Comparison of ENCODE assay signal across 30 mouse cellular contexts in the genomic region with DNA sequence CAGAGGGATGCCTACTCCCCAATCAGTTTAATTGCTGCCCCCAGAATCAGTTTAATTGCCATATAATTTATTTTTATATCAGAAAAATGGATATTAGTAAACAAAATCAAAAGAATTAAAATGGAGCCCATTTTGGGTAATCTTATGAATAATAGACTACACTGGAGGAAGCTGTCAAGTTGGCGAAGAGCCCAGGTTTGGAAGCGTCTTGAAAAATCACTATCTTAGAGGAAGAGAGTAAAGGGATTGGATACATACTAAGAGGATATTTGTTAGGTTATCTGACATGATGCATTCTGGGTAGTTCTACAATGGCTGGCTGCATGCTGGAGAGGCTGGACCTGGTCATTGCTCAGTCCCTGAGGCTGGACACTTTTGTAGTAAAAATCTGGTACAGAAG. TPM values are rescaled to one million over a fixed set of nuclear protein-coding genes. Genes with fewer than 3 reads are reported as not detected.
DNase-seq lines count a peak whose midpoint lies in the region; ATAC-seq and TF ChIP-seq lines count a peak whose summit lies in the region.
"Had no signal": no experiment of that assay in that cellular context is flagged by ENCODE, and none has a peak within 500 bp of the region (broad histone marks: within the 10 kb centered on the region; RNA-seq: fewer than 3 reads in every experiment).

No protein-coding gene starts in this region.

- peaks cover 34% of the 10 kb centered on the region for H3K36me3 ChIP-seq in forebrain, embryonic 15.5 days
- peaks cover 16% of the 10 kb centered on the region for H3K36me3 ChIP-seq in forebrain, embryonic 12.5 days (replicated peaks)
- peaks cover 14% of the 10 kb centered on the region for H3K36me3 ChIP-seq in neural tube, embryonic 12.5 days
- peaks cover 15% of the 10 kb centered on the region for H3K36me3 ChIP-seq in neural tube, embryonic 15.5 days
- peaks cover 25% of the 10 kb centered on the region for H3K36me3 ChIP-seq in forebrain, postnatal 0 days (ENCODE audit: insufficient read depth)
- H3K36me3 ChIP-seq: embryonic facial prominence, embryonic 10.5 days; heart, embryonic 12.5 days; liver, embryonic 13.5 days had no signal

- no peaks in the 10 kb centered on the region for H3K4me1 ChIP-seq in forebrain, embryonic 15.5 days
- H3K4me1 ChIP-seq in forebrain, embryonic 12.5 days = no peaks in the 10 kb centered on the region
- no peaks in the 10 kb centered on the region for H3K4me1 ChIP-seq in neural tube, embryonic 12.5 days
- H3K4me1 ChIP-seq in neural tube, embryonic 15.5 days = no peaks in the 10 kb centered on the region
- H3K4me1 ChIP-seq in forebrain, postnatal 0 days (ENCODE audit: insufficient read depth) = no peaks in the 10 kb centered on the region
- H3K4me1 ChIP-seq: embryonic facial prominence, embryonic 10.5 days; heart, embryonic 12.5 days; hindbrain, embryonic 10.5 days; liver, embryonic 13.5 days; megakaryocyte, embryonic 14.5 days; neural tube, embryonic 13.5 days had no signal

- DNase-seq in brain, adult 2 months (ENCODE audit: low read depth, low spot score) = peak; percentile 39
- peak; percentile 41 for DNase-seq in forebrain, postnatal 0 days
- no peak for DNase-seq in adrenal gland, adult (ENCODE audit: inconsistent age in 2 of 2, low spot score in 1 of 2)
- DNase-seq: adrenal gland, postnatal 14 days; cerebellum, adult 11-12 months; gastrocnemius, postnatal 25 days; heart, adult 18-20 months; heart, postnatal 10 days; kidney, postnatal 25 days; liver, embryonic 13.5 days; lung, adult 2 months; lung, postnatal 36 days; midbrain, embryonic 14.5 days; thymus, postnatal 14 days had no signal

- 61% methylated on average over 2 of the region's 2 CpGs for WGBS in forebrain, embryonic 15.5 days
- 96% methylated on average over 2 of the region's 2 CpGs for WGBS in forebrain, embryonic 12.5 days
- 91% methylated on average over 2 of the region's 2 CpGs for WGBS in neural tube, embryonic 12.5 days
- WGBS in neural tube, embryonic 15.5 days = 81% methylated on average over 2 of the region's 2 CpGs
- 54% methylated on average over 2 of the region's 2 CpGs for WGBS in forebrain, postnatal 0 days

- no peaks in the 10 kb centered on the region for H3K9me3 ChIP-seq in forebrain, embryonic 15.5 days
- H3K9me3 ChIP-seq in forebrain, embryonic 12.5 days = no peaks in the 10 kb centered on the region
- no peaks in the 10 kb centered on the region for H3K9me3 ChIP-seq in neural tube, embryonic 12.5 days
- H3K9me3 ChIP-seq in neural tube, embryonic 15.5 days (replicated peaks) = no peaks in the 10 kb centered on the region
- no peaks in the 10 kb centered on the region for H3K9me3 ChIP-seq in forebrain, postnatal 0 days (ENCODE audit: low read length)
- H3K9me3 ChIP-seq: embryonic facial prominence, embryonic 10.5 days; heart, embryonic 12.5 days; hindbrain, embryonic 10.5 days; liver, embryonic 13.5 days; megakaryocyte, embryonic 14.5 days; neural tube, embryonic 13.5 days had no signal

- TF ChIP-seq CTCF in forebrain, postnatal 0 days (IDR thresholded peaks at IDR 0.05; ENCODE audit: low read depth) = no peak

- H3K4me3 ChIP-seq in forebrain, embryonic 15.5 days = no peak overlapping the region
- H3K4me3 ChIP-seq in forebrain, embryonic 12.5 days (replicated peaks) = no peak overlapping the region
- H3K4me3 ChIP-seq in neural tube, embryonic 12.5 days = no peak overlapping the region
- H3K4me3 ChIP-seq in neural tube, embryonic 15.5 days (replicated peaks) = no peak overlapping the region
- no peak overlapping the region for H3K4me3 ChIP-seq in forebrain, postnatal 0 days (ENCODE audit: low read depth, low read length)
- H3K4me3 ChIP-seq: embryonic facial prominence, embryonic 10.5 days; heart, embryonic 12.5 days; hindbrain, embryonic 10.5 days; liver, embryonic 13.5 days; megakaryocyte, embryonic 14.5 days; neural tube, embryonic 13.5 days had no signal

- H3K4me2 ChIP-seq in forebrain, embryonic 15.5 days (replicated peaks) = no peak overlapping the region
- H3K4me2 ChIP-seq in forebrain, embryonic 12.5 days = no peak overlapping the region
- no peak overlapping the region for H3K4me2 ChIP-seq in neural tube, embryonic 12.5 days (replicated peaks)
- no peak overlapping the region for H3K4me2 ChIP-seq in neural tube, embryonic 15.5 days
- no peak overlapping the region for H3K4me2 ChIP-seq in forebrain, postnatal 0 days (ENCODE audit: low read depth)
- H3K4me2 ChIP-seq: heart, embryonic 12.5 days; liver, embryonic 13.5 days; neural tube, embryonic 13.5 days had no signal

- peak; percentile 78 for ATAC-seq in forebrain, embryonic 15.5 days (replicated peaks)
- no peak for ATAC-seq in forebrain, embryonic 12.5 days (ENCODE audit: low FRiP score)
- 0 out of 2 replicates have a peak, but pooled peaks have one; percentile 13 for ATAC-seq in neural tube, embryonic 12.5 days (ENCODE audit: low FRiP score, low read depth)
- no peak for ATAC-seq in neural tube, embryonic 15.5 days (ENCODE audit: low FRiP score)
- ATAC-seq in forebrain, postnatal 0 days = peak; percentile 42; the same call in 1 of the 2 replicates
- ATAC-seq: intestine, postnatal 0 days had no signal

- no peak overlapping the region for H3K9ac ChIP-seq in forebrain, embryonic 15.5 days (replicated peaks)
- no peak overlapping the region for H3K9ac ChIP-seq in forebrain, embryonic 12.5 days
- no peak overlapping the region for H3K9ac ChIP-seq in neural tube, embryonic 12.5 days
- no peak overlapping the region for H3K9ac ChIP-seq in neural tube, embryonic 15.5 days (replicated peaks)
- no peak overlapping the region for H3K9ac ChIP-seq in forebrain, postnatal 0 days
- H3K9ac ChIP-seq: heart, embryonic 12.5 days; liver, embryonic 13.5 days; neural tube, embryonic 13.5 days had no signal

- no peaks in the 10 kb centered on the region for H3K27me3 ChIP-seq in forebrain, embryonic 15.5 days
- H3K27me3 ChIP-seq in forebrain, embryonic 12.5 days = no peaks in the 10 kb centered on the region
- H3K27me3 ChIP-seq in neural tube, embryonic 12.5 days (replicated peaks) = no peaks in the 10 kb centered on the region
- no peaks in the 10 kb centered on the region for H3K27me3 ChIP-seq in neural tube, embryonic 15.5 days (replicated peaks)
- H3K27me3 ChIP-seq in forebrain, postnatal 0 days (ENCODE audit: insufficient read depth, low read length) = no peaks in the 10 kb centered on the region
- H3K27me3 ChIP-seq: heart, embryonic 12.5 days; liver, embryonic 13.5 days; megakaryocyte, embryonic 14.5 days; neural tube, embryonic 13.5 days had no signal

- H3K27ac ChIP-seq in forebrain, embryonic 15.5 days (replicated peaks) = no peak overlapping the region
- no peak overlapping the region for H3K27ac ChIP-seq in forebrain, embryonic 12.5 days
- no peak overlapping the region for H3K27ac ChIP-seq in neural tube, embryonic 12.5 days
- H3K27ac ChIP-seq in neural tube, embryonic 15.5 days (replicated peaks) = no peak overlapping the region
- H3K27ac ChIP-seq in forebrain, postnatal 0 days (ENCODE audit: low read depth, low read length) = no peak overlapping the region
- H3K27ac ChIP-seq: embryonic facial prominence, embryonic 10.5 days; hindbrain, embryonic 10.5 days; liver, embryonic 13.5 days; neural tube, embryonic 13.5 days had no signal

RNA-seq across cellular contexts. Expression of a gene that starts 19.8 kb away (rescaled TPM):
- 39.5 and 40.0 TPM in 2 replicates for polyA plus RNA-seq in forebrain, embryonic 15.5 days (2015; fragmentation: Nextera tagmentation; extraction: Ambion mirVana)
- 14.8 and 15.4 TPM in 2 replicates for polyA plus RNA-seq in forebrain, embryonic 12.5 days (2016; fragmentation: Nextera tagmentation; extraction: Ambion mirVana)
- polyA plus RNA-seq in neural tube, embryonic 12.5 days (2016; fragmentation: Nextera tagmentation; extraction: Ambion mirVana) = 12.8 and 13.8 TPM in 2 replicates
- polyA plus RNA-seq in neural tube, embryonic 15.5 days (2015; fragmentation: Nextera tagmentation; extraction: Ambion mirVana) = 21.4 and 26.9 TPM in 2 replicates
- total RNA-seq in forebrain, postnatal 0 days (2014; rRNA removed) = 88.2 and 98.6 TPM in 2 replicates
- 17.4 and 23.8 TPM in 2 replicates for polyA plus RNA-seq in forebrain, postnatal 0 days (2015; fragmentation: Nextera tagmentation; extraction: Ambion mirVana)
- total RNA-seq: common myeloid progenitor, adult 5-6 weeks; MEL had no signal
- polyA plus RNA-seq: spleen, adult 2 months had no signal

RNA-seq across cellular contexts. Expression of a gene that starts 32.5 kb away (rescaled TPM):
- 20.1 and 22.3 TPM in 2 replicates for polyA plus RNA-seq in forebrain, embryonic 15.5 days (2015; fragmentation: Nextera tagmentation; extraction: Ambion mirVana)
- 7.6 and 8.5 TPM in 2 replicates for polyA plus RNA-seq in forebrain, embryonic 12.5 days (2016; fragmentation: Nextera tagmentation; extraction: Ambion mirVana)
- polyA plus RNA-seq in neural tube, embryonic 12.5 days (2016; fragmentation: Nextera tagmentation; extraction: Ambion mirVana) = 6.1 and 6.7 TPM in 2 replicates
- polyA plus RNA-seq in neural tube, embryonic 15.5 days (2015; fragmentation: Nextera tagmentation; extraction: Ambion mirVana) = 6.1 and 8.5 TPM in 2 replicates
- total RNA-seq in forebrain, postnatal 0 days (2014; rRNA removed) = 33.2 and 38.7 TPM in 2 replicates
- 11.0 and 17.0 TPM in 2 replicates for polyA plus RNA-seq in forebrain, postnatal 0 days (2015; fragmentation: Nextera tagmentation; extraction: Ambion mirVana)
- total RNA-seq: adrenal gland, postnatal 14 days; common myeloid progenitor, adult 5-6 weeks; heart, adult 18-20 months; heart, postnatal 10 days; MEL had no signal
- polyA plus RNA-seq: embryonic facial prominence, embryonic 10.5 days; heart, embryonic 12.5 days; kidney, embryonic 14.5 days; limb, embryonic 14.5 days; liver, embryonic 13.5 days; lung, adult 2 months; spleen, adult 2 months; testis, adult 2 months had no signal

Comparison
In these comparisons a context has a peak if more than half of its experiments do, and no peak if none do; other contexts are left out.
1. ATAC-seq: peak in forebrain, embryonic 15.5 days (single experiment), neural tube, embryonic 12.5 days (single experiment) and forebrain, postnatal 0 days (single experiment); none in forebrain, embryonic 12.5 days (single experiment) and neural tube, embryonic 15.5 days (single experiment).
2. DNase-seq: peak in brain, adult 2 months (single experiment) and forebrain, postnatal 0 days (single experiment); none in adrenal gland, adult (0 of 2).